Mouse (Mus musculus): ENCODE measurements around the gene Vmn2r3. TPM values are rescaled to one million over a fixed set of nuclear protein-coding genes. Genes with fewer than 3 reads are reported as not detected.
"Not testable (repeated sequence)": the region's sequence is repeated elsewhere in the genome, so short reads cannot be mapped to it uniquely, and the experiment has no call there.

The Vmn2r3 gene
- polyA plus RNA-seq (2012; rRNA removed): not detected in 2 replicates

- TF ChIP-seq POLR2A (IDR thresholded peaks at IDR 0.05; ENCODE audit: borderline replicate concordance, insufficient read depth, low read length): no peak
- no peak within 1 kb of the TSS for H3K27ac ChIP-seq (ENCODE audit: insufficient read depth, low read length)
- DNase-seq: no peak
- 10% methylated on average over 1 of the region's 1 CpGs for WGBS
- no peak within 1 kb of the TSS for H3K4me3 ChIP-seq (replicated peaks; ENCODE audit: insufficient read depth, low read depth, low read length)
- no peaks in the 10 kb centered on the region for H3K27me3 ChIP-seq (ENCODE audit: control insufficient read depth, insufficient read depth, low read length)
- no peaks in the 10 kb centered on the region for H3K4me1 ChIP-seq (ENCODE audit: control insufficient read depth, insufficient read depth, low read length)
These were observed at the start of gene Vmn2r3 for GRCm38 (mm10) chr3:64289609-64290008. TSS of gene Vmn2r3 (minus strand) at chr3:64289709.

GRCm38 (mm10) chr3:64332548-64332947, 43.0 kb upstream of the Vmn2r3 start:
- 4% methylated on average over 1 of the region's 1 CpGs for WGBS
- Histone ChIP-seq H3K4me1 (ENCODE audit: control insufficient read depth, insufficient read depth, low read length) (no peaks in the 10 kb centered on the region), H3K27ac (ENCODE audit: insufficient read depth, low read length) (no peak overlapping the region), H3K27me3 (ENCODE audit: control insufficient read depth, insufficient read depth, low read length) (no peaks in the 10 kb centered on the region), H3K4me3 (replicated peaks; ENCODE audit: insufficient read depth, low read depth, low read length) (no peak overlapping the region)
- no peak for DNase-seq
- TF ChIP-seq POLR2A (IDR thresholded peaks at IDR 0.05; ENCODE audit: borderline replicate concordance, insufficient read depth, low read length) (no peak), CTCF (IDR thresholded peaks at IDR 0.05; ENCODE audit: borderline replicate concordance, insufficient read depth, low read depth, low read length) (no peak)

GRCm38 (mm10) chr3:64321824-64322223, 32.3 kb upstream of the Vmn2r3 start:
- Histone ChIP-seq H3K4me3 (replicated peaks; ENCODE audit: insufficient read depth, low read depth, low read length) (no peak overlapping the region), H3K27ac (ENCODE audit: insufficient read depth, low read length) (no peak overlapping the region), H3K4me1 (ENCODE audit: control insufficient read depth, insufficient read depth, low read length) (no peaks in the 10 kb centered on the region), H3K27me3 (ENCODE audit: control insufficient read depth, insufficient read depth, low read length) (no peaks in the 10 kb centered on the region)
- no peak for TF ChIP-seq CTCF (IDR thresholded peaks at IDR 0.05; ENCODE audit: borderline replicate concordance, insufficient read depth, low read depth, low read length)
- TF ChIP-seq POLR2A (IDR thresholded peaks at IDR 0.05; ENCODE audit: borderline replicate concordance, insufficient read depth, low read length): no peak
- 68% methylated on average over 2 of the region's 2 CpGs for WGBS
- DNase-seq: no peak

- TF ChIP-seq CTCF (IDR thresholded peaks at IDR 0.05; ENCODE audit: borderline replicate concordance, insufficient read depth, low read depth, low read length) (no peak), POLR2A (IDR thresholded peaks at IDR 0.05; ENCODE audit: borderline replicate concordance, insufficient read depth, low read length) (no peak)
- DNase-seq: no peak
These were observed 17.3 kb upstream of the Vmn2r3 start for GRCm38 (mm10) chr3:64306799-64307198.

GRCm38 (mm10) chr3:64265762-64266112, 23.8 kb downstream of the Vmn2r3 start:
- no peaks in the 10 kb centered on the region for H3K4me1 ChIP-seq (ENCODE audit: control insufficient read depth, insufficient read depth, low read length)
- TF ChIP-seq POLR2A (IDR thresholded peaks at IDR 0.05; ENCODE audit: borderline replicate concordance, insufficient read depth, low read length) (no peak), CTCF (IDR thresholded peaks at IDR 0.05; ENCODE audit: borderline replicate concordance, insufficient read depth, low read depth, low read length) (no peak)
- DNase-seq: no peak
- H3K27ac ChIP-seq (ENCODE audit: insufficient read depth, low read length): no peak overlapping the region
- WGBS: 14% methylated on average over 1 of the region's 1 CpGs
- H3K27me3 ChIP-seq (ENCODE audit: control insufficient read depth, insufficient read depth, low read length): no peaks in the 10 kb centered on the region
- no peak overlapping the region for H3K4me3 ChIP-seq (replicated peaks; ENCODE audit: insufficient read depth, low read depth, low read length)

More at GRCm38 (mm10) chr3:64306799-64307198, 17.3 kb upstream of the Vmn2r3 start:
- H3K4me1 ChIP-seq (ENCODE audit: control insufficient read depth, insufficient read depth, low read length): no peaks in the 10 kb centered on the region
- H3K27ac ChIP-seq (ENCODE audit: insufficient read depth, low read length): no peak overlapping the region
- H3K27me3 ChIP-seq (ENCODE audit: control insufficient read depth, insufficient read depth, low read length): no peaks in the 10 kb centered on the region
- no peak overlapping the region for H3K4me3 ChIP-seq (replicated peaks; ENCODE audit: insufficient read depth, low read depth, low read length)

- not testable (repeated sequence) for H3K27ac ChIP-seq (ENCODE audit: insufficient read depth, low read length); H3K27me3 ChIP-seq (ENCODE audit: control insufficient read depth, insufficient read depth, low read length); H3K4me1 ChIP-seq (ENCODE audit: control insufficient read depth, insufficient read depth, low read length); H3K4me3 ChIP-seq (replicated peaks; ENCODE audit: insufficient read depth, low read depth, low read length); DNase-seq
- 38% methylated on average over 7 of the region's 7 CpGs for WGBS
These were observed 24.3 kb downstream of the Vmn2r3 start for GRCm38 (mm10) chr3:64265056-64265761.

GRCm38 (mm10) chr3:64259582-64259981, 29.9 kb downstream of the Vmn2r3 start:
- Histone ChIP-seq H3K27me3 (ENCODE audit: control insufficient read depth, insufficient read depth, low read length) (no peaks in the 10 kb centered on the region), H3K4me1 (ENCODE audit: control insufficient read depth, insufficient read depth, low read length) (no peaks in the 10 kb centered on the region), H3K27ac (ENCODE audit: insufficient read depth, low read length) (no peak overlapping the region), H3K4me3 (replicated peaks; ENCODE audit: insufficient read depth, low read depth, low read length) (no peak overlapping the region)
- DNase-seq: no peak
- TF ChIP-seq CTCF (IDR thresholded peaks at IDR 0.05; ENCODE audit: borderline replicate concordance, insufficient read depth, low read depth, low read length) (no peak), POLR2A (IDR thresholded peaks at IDR 0.05; ENCODE audit: borderline replicate concordance, insufficient read depth, low read length) (no peak)
- 86% methylated on average over 3 of the region's 3 CpGs for WGBS

- DNase-seq: no peak
- WGBS: 83% methylated on average over 5 of the region's 5 CpGs
- TF ChIP-seq CTCF (IDR thresholded peaks at IDR 0.05; ENCODE audit: borderline replicate concordance, insufficient read depth, low read depth, low read length) (no peak), POLR2A (IDR thresholded peaks at IDR 0.05; ENCODE audit: borderline replicate concordance, insufficient read depth, low read length) (no peak)
- H3K4me3 ChIP-seq (replicated peaks; ENCODE audit: insufficient read depth, low read depth, low read length): no peak overlapping the region
- no peak overlapping the region for H3K27ac ChIP-seq (ENCODE audit: insufficient read depth, low read length)
- H3K27me3 ChIP-seq (ENCODE audit: control insufficient read depth, insufficient read depth, low read length): no peaks in the 10 kb centered on the region
- H3K4me1 ChIP-seq (ENCODE audit: control insufficient read depth, insufficient read depth, low read length): no peaks in the 10 kb centered on the region
These were observed 37.9 kb downstream of the Vmn2r3 start for GRCm38 (mm10) chr3:64251646-64252045.

- not testable (repeated sequence) for H3K27me3 ChIP-seq (ENCODE audit: control insufficient read depth, insufficient read depth, low read length); H3K27ac ChIP-seq (ENCODE audit: insufficient read depth, low read length); DNase-seq; H3K4me1 ChIP-seq (ENCODE audit: control insufficient read depth, insufficient read depth, low read length); H3K4me3 ChIP-seq (replicated peaks; ENCODE audit: insufficient read depth, low read depth, low read length)
- 77% methylated on average over 6 of the region's 6 CpGs for whole genome bisulfite sequencing
These were observed 39.0 kb downstream of the Vmn2r3 start for GRCm38 (mm10) chr3:64250461-64250860.

GRCm38 (mm10) chr3:64235459-64235858, 54.0 kb downstream of the Vmn2r3 start:
- DNase-seq; H3K4me3 ChIP-seq (replicated peaks; ENCODE audit: insufficient read depth, low read depth, low read length); H3K4me1 ChIP-seq (ENCODE audit: control insufficient read depth, insufficient read depth, low read length); H3K27ac ChIP-seq (ENCODE audit: insufficient read depth, low read length); H3K27me3 ChIP-seq (ENCODE audit: control insufficient read depth, insufficient read depth, low read length): not testable (repeated sequence)
- 94% methylated on average over 6 of the region's 6 CpGs for WGBS

- H3K27me3 ChIP-seq (ENCODE audit: control insufficient read depth, insufficient read depth, low read length); H3K4me1 ChIP-seq (ENCODE audit: control insufficient read depth, insufficient read depth, low read length); H3K4me3 ChIP-seq (replicated peaks; ENCODE audit: insufficient read depth, low read depth, low read length); H3K27ac ChIP-seq (ENCODE audit: insufficient read depth, low read length); DNase-seq: not testable (repeated sequence)
- 80% methylated on average over 12 of the region's 12 CpGs for WGBS
These were observed 55.9 kb downstream of the Vmn2r3 start for GRCm38 (mm10) chr3:64233655-64234054.

Measured in cerebellum, adult 2 months (tissue).